Mouse (Mus musculus) midbrain, embryonic 15.5 days (tissue): ENCODE data around the gene Pou2f3. TPM values are rescaled to one million over a fixed set of nuclear protein-coding genes. Genes with fewer than 3 reads are reported as not detected.

Source experiments
- ATAC-seq: fragments of 200-750 bp; cut with Nextera tagmentation; replicated peaks from 2 replicates; pipeline ENCODE4 v1.8.0; 2017; ENCODE audit warnings: moderate TSS enrichment
- H3K27ac ChIP-seq: fragments of 300-500 bp; sonication (generic); 2 replicates; pipeline ENCODE4 v1.5.1; 2015; ENCODE audit warnings: mild to moderate bottlenecking, inconsistent platforms
- H3K27me3 ChIP-seq: fragments of 300-500 bp; sonication (generic); replicated peaks from 2 replicates; pipeline ENCODE4 v1.6.1; 2015; ENCODE audit warnings: inconsistent platforms
- H3K36me3 ChIP-seq: fragments of 300-500 bp; sonication (generic); replicated peaks from 2 replicates; pipeline ENCODE4 v1.6.1; 2015; ENCODE audit warnings: inconsistent platforms
- H3K4me1 ChIP-seq: fragments of 300-500 bp; sonication (generic); 2 replicates; pipeline ENCODE4 v1.6.1; 2015; ENCODE audit warnings: inconsistent platforms
- H3K4me2 ChIP-seq: fragments of 300-500 bp; sonication (generic); 2 replicates; pipeline ENCODE4 v1.6.1; 2015; ENCODE audit warnings: inconsistent platforms, mild to moderate bottlenecking, moderate library complexity
- H3K4me3 ChIP-seq: fragments of 300-500 bp; sonication (generic); 2 replicates; pipeline ENCODE4 v1.5.1; 2015; ENCODE audit warnings: mild to moderate bottlenecking, inconsistent platforms
- H3K9ac ChIP-seq: fragments of 300-500 bp; sonication (generic); 2 replicates; pipeline ENCODE4 v1.6.1; 2015; ENCODE audit warnings: mild to moderate bottlenecking, inconsistent platforms
- H3K9me3 ChIP-seq: fragments of 300-500 bp; sonication (generic); 2 replicates; pipeline ENCODE4 v1.6.1; 2016; ENCODE audit warnings: inconsistent platforms
- WGBS: fragments of 180-500 bp; shearing (Covaris S2); methylation state at CpG from one replicate; pipeline ENCODE4 v1.1.7; 2015; ENCODE audit warnings: mixed read lengths; 5-methylcytosine and 5-hydroxymethylcytosine counted together
- polyA plus RNA-seq: library from polyadenylated mRNA; unstranded; fragments of >200 nt; fragmentation: Nextera tagmentation; extraction: Ambion mirVana; gene quantifications from 2 replicates; pipeline ENCODE4 v1.2.1, GENCODE M21; 2015

Pou2f3 gene
- polyA plus RNA-seq, 1 experiment from 2014 or later = 0.14 TPM

GRCm38 (mm10) chr9:43104873-43105663, 105.1 kb downstream of the Pou2f3 start:
- ATAC-seq = peak; percentile 24; the same call in 1 of the 2 replicates
- Histone ChIP-seq H3K27me3 (no peaks in the 10 kb centered on the region), H3K4me2 (peak overlapping the region; percentile 74), H3K27ac (peak overlapping the region; percentile 84), H3K9ac (peak overlapping the region; percentile 78), H3K9me3 (no peaks in the 10 kb centered on the region), H3K36me3 (no peaks in the 10 kb centered on the region), H3K4me3 (peak overlapping the region; percentile 86), H3K4me1 (peaks cover 40% of the 10 kb centered on the region)
- under 1% methylated on average over 36 of the region's 40 CpGs for WGBS

- peaks cover 40% of the 10 kb centered on the region for H3K4me1 ChIP-seq
- peak overlapping the region; percentile 78 for H3K9ac ChIP-seq
- no peak overlapping the region for H3K27ac ChIP-seq
- WGBS = 2% methylated on average over 4 of the region's 4 CpGs
- no peaks in the 10 kb centered on the region for H3K9me3 ChIP-seq
- no peaks in the 10 kb centered on the region for H3K36me3 ChIP-seq
- H3K4me3 ChIP-seq = peak overlapping the region; percentile 86
- no peaks in the 10 kb centered on the region for H3K27me3 ChIP-seq
- H3K4me2 ChIP-seq = peak overlapping the region; percentile 74
- no peak for ATAC-seq
Measured at GRCm38 (mm10) chr9:43104526-43104872, 105.7 kb downstream of the Pou2f3 start.

- no peaks in the 10 kb centered on the region for H3K27me3 ChIP-seq
- no peak overlapping the region for H3K9ac ChIP-seq
- no peaks in the 10 kb centered on the region for H3K9me3 ChIP-seq
- H3K4me3 ChIP-seq = peak overlapping the region; percentile 86
- H3K36me3 ChIP-seq = no peaks in the 10 kb centered on the region
- peaks cover 40% of the 10 kb centered on the region for H3K4me1 ChIP-seq
- H3K27ac ChIP-seq = no peak overlapping the region
- no peak for ATAC-seq
- WGBS = 33% methylated on average over 4 of the region's 4 CpGs
- peak overlapping the region; percentile 74 for H3K4me2 ChIP-seq
Measured at GRCm38 (mm10) chr9:43103675-43104299, 106.4 kb downstream of the Pou2f3 start.

GRCm38 (mm10) chr9:43102931-43103330, 107.2 kb downstream of the Pou2f3 start:
- 0 out of 2 replicates have a peak overlapping the region, but pooled peaks have one; percentile 2 for H3K4me3 ChIP-seq

GRCm38 (mm10) chr9:43101936-43102595, 108.1 kb downstream of the Pou2f3 start:
- Histone ChIP-seq H3K36me3 (no peaks in the 10 kb centered on the region), H3K27me3 (no peaks in the 10 kb centered on the region), H3K9me3 (no peaks in the 10 kb centered on the region), H3K27ac (no peak overlapping the region), H3K4me2 (peak overlapping the region; percentile 14), H3K9ac (no peak overlapping the region), H3K4me3 (no peak overlapping the region), H3K4me1 (peaks cover 43% of the 10 kb centered on the region)
- 72% methylated on average over 8 of the region's 8 CpGs for WGBS
- ATAC-seq = no peak

More at GRCm38 (mm10) chr9:43102931-43103330, 107.2 kb downstream of the Pou2f3 start:
- Histone ChIP-seq H3K4me1 (peaks cover 41% of the 10 kb centered on the region), H3K9me3 (no peaks in the 10 kb centered on the region), H3K27ac (no peak overlapping the region), H3K36me3 (no peaks in the 10 kb centered on the region), H3K27me3 (no peaks in the 10 kb centered on the region), H3K4me2 (peak overlapping the region; percentile 74), H3K9ac (0 out of 2 replicates have a peak overlapping the region, but pooled peaks have one; percentile 1)
- no peak for ATAC-seq
- 88% methylated on average over 2 of the region's 2 CpGs for WGBS

GRCm38 (mm10) chr9:43098922-43099321, 111.2 kb downstream of the Pou2f3 start:
- Histone ChIP-seq H3K4me2 (no peak overlapping the region), H3K4me3 (no peak overlapping the region), H3K4me1 (peaks cover 27% of the 10 kb centered on the region), H3K27ac (no peak overlapping the region), H3K9me3 (no peaks in the 10 kb centered on the region), H3K27me3 (no peaks in the 10 kb centered on the region), H3K36me3 (no peaks in the 10 kb centered on the region), H3K9ac (no peak overlapping the region)
- no peak for ATAC-seq
- 63% methylated on average over 4 of the region's 4 CpGs for WGBS

GRCm38 (mm10) chr9:43097801-43098557, 112.2 kb downstream of the Pou2f3 start:
- no peaks in the 10 kb centered on the region for H3K9me3 ChIP-seq
- H3K4me2 ChIP-seq = no peak overlapping the region
- no peak for ATAC-seq
- 90% methylated on average over 3 of the region's 3 CpGs for WGBS
- H3K36me3 ChIP-seq = no peaks in the 10 kb centered on the region
- no peak overlapping the region for H3K9ac ChIP-seq
- H3K27ac ChIP-seq = no peak overlapping the region
- no peaks in the 10 kb centered on the region for H3K27me3 ChIP-seq
- peaks cover 21% of the 10 kb centered on the region for H3K4me1 ChIP-seq
- H3K4me3 ChIP-seq = no peak overlapping the region

- Histone ChIP-seq H3K4me3 (no peak overlapping the region), H3K27me3 (no peaks in the 10 kb centered on the region), H3K9me3 (no peaks in the 10 kb centered on the region), H3K4me1 (peaks cover 9% of the 10 kb centered on the region), H3K36me3 (no peaks in the 10 kb centered on the region), H3K27ac (no peak overlapping the region), H3K9ac (no peak overlapping the region), H3K4me2 (no peak overlapping the region)
- ATAC-seq = no peak
Measured at GRCm38 (mm10) chr9:43096337-43096736, 113.8 kb downstream of the Pou2f3 start.

- no peak overlapping the region for H3K4me2 ChIP-seq
- 93% methylated on average over 4 of the region's 4 CpGs for WGBS
- H3K9ac ChIP-seq = no peak overlapping the region
- no peak overlapping the region for H3K27ac ChIP-seq
- H3K36me3 ChIP-seq = no peaks in the 10 kb centered on the region
- no peaks in the 10 kb centered on the region for H3K27me3 ChIP-seq
- H3K9me3 ChIP-seq = no peaks in the 10 kb centered on the region
- H3K4me1 ChIP-seq = peaks cover 6% of the 10 kb centered on the region
- ATAC-seq = no peak
- no peak overlapping the region for H3K4me3 ChIP-seq
Measured at GRCm38 (mm10) chr9:43094828-43095227, 115.3 kb downstream of the Pou2f3 start.

- Histone ChIP-seq H3K4me1 (peaks cover 6% of the 10 kb centered on the region), H3K9me3 (no peaks in the 10 kb centered on the region), H3K4me3 (no peak overlapping the region), H3K4me2 (no peak overlapping the region), H3K9ac (no peak overlapping the region), H3K27ac (no peak overlapping the region), H3K27me3 (no peaks in the 10 kb centered on the region), H3K36me3 (no peaks in the 10 kb centered on the region)
- WGBS = 74% methylated on average over 3 of the region's 3 CpGs
- ATAC-seq = no peak
Measured at GRCm38 (mm10) chr9:43093803-43094202, 116.4 kb downstream of the Pou2f3 start.

- no peaks in the 10 kb centered on the region for H3K27me3 ChIP-seq
- H3K9ac ChIP-seq = no peak overlapping the region
- ATAC-seq = no peak
- H3K9me3 ChIP-seq = no peaks in the 10 kb centered on the region
- H3K36me3 ChIP-seq = no peaks in the 10 kb centered on the region
- no peaks in the 10 kb centered on the region; the same call in 1 of the 2 replicates for H3K4me1 ChIP-seq
- no peak overlapping the region for H3K4me2 ChIP-seq
- no peak overlapping the region for H3K27ac ChIP-seq
- H3K4me3 ChIP-seq = no peak overlapping the region
- 96% methylated on average over 1 of the region's 1 CpGs for WGBS
Measured at GRCm38 (mm10) chr9:43085686-43086285, 124.4 kb downstream of the Pou2f3 start.
